ENCODE assay signal across 31 mouse cellular contexts in the genomic region with DNA sequence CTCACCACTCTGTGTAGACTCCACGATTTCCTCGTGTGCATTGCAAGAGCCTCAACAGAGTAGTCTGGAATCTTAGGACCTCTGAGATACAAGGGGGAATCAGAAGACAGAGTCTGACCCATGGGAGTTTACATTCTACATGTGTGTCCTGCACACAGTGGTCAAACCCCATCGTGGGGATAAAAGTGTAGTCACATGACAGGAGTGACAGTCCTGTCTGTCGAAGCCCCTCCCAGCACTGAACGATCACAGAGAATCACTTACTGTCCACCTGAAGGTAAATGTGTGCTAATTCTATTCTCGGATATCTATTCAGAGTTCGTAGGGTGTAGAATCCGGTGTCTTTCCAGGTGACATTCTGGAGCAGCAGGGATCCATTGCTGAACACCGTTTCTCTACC. TPM values are rescaled to one million over a fixed set of nuclear protein-coding genes. Genes with fewer than 3 reads are reported as not detected.
DNase-seq lines count a peak whose midpoint lies in the region; ATAC-seq and TF ChIP-seq lines count a peak whose summit lies in the region.
"Had no signal": no experiment of that assay in that cellular context is flagged by ENCODE, and none has a peak within 500 bp of the region (broad histone marks: within the 10 kb centered on the region; RNA-seq: fewer than 3 reads in every experiment).

No protein-coding gene starts in this region.

- H3K27me3 ChIP-seq in forebrain, embryonic 10.5 days (ENCODE audit: poor library complexity, severe bottlenecking) = no peaks in the 10 kb centered on the region
- H3K27me3 ChIP-seq in forebrain, embryonic 11.5 days (ENCODE audit: control insufficient read depth, insufficient read depth, low read length) = no peaks in the 10 kb centered on the region
- no peaks in the 10 kb centered on the region for H3K27me3 ChIP-seq in liver, postnatal 0 days (ENCODE audit: insufficient read depth, low read length)
- H3K27me3 ChIP-seq in liver, embryonic 12.5 days (replicated peaks) = no peaks in the 10 kb centered on the region
- H3K27me3 ChIP-seq in limb, embryonic 10.5 days (ENCODE audit: low read depth, poor library complexity, severe bottlenecking) = no peaks in the 10 kb centered on the region
- H3K27me3 ChIP-seq: embryonic facial prominence, embryonic 12.5 days; embryonic facial prominence, embryonic 15.5 days; forebrain, embryonic 13.5 days; hindbrain, embryonic 13.5 days; intestine, embryonic 15.5 days had no signal

- no peak for ATAC-seq in forebrain, embryonic 11.5 days (replicated peaks; ENCODE audit: low FRiP score)
- no peak for ATAC-seq in liver, postnatal 0 days
- no peak for ATAC-seq in liver, embryonic 12.5 days
- ATAC-seq: forebrain, embryonic 13.5 days; forebrain, embryonic 16.5 days; hindbrain, embryonic 16.5 days; intestine, embryonic 15.5 days had no signal

- TF ChIP-seq CTCF in liver, postnatal 0 days (IDR thresholded peaks at IDR 0.05; ENCODE audit: low read depth) = no peak

- no peak overlapping the region for H3K9ac ChIP-seq in forebrain, embryonic 11.5 days (ENCODE audit: low read length)
- no peak overlapping the region for H3K9ac ChIP-seq in liver, postnatal 0 days (replicated peaks)
- H3K9ac ChIP-seq in liver, embryonic 12.5 days = no peak overlapping the region
- H3K9ac ChIP-seq: embryonic facial prominence, embryonic 12.5 days; embryonic facial prominence, embryonic 15.5 days; forebrain, embryonic 13.5 days; hindbrain, embryonic 13.5 days; intestine, embryonic 15.5 days had no signal

- DNase-seq in forebrain, embryonic 10.5 days (ENCODE audit: extremely low spot score, low spot score) = peak; percentile 6
- DNase-seq in forebrain, embryonic 11.5 days (ENCODE audit: low spot score) = no peak
- DNase-seq in liver, postnatal 0 days = peak; percentile 5
- peak; percentile 7 for DNase-seq in limb, embryonic 10.5 days (ENCODE audit: low spot score)
- no peak for DNase-seq in left cerebral cortex, postnatal 36 days (ENCODE audit: low spot score in 2 of 2)
- DNase-seq: adrenal gland, adult 2 months; adrenal gland, postnatal 14 days; cerebellum, adult 11 months; cerebellum, adult 2 months; cerebellum, adult 9-11 months; cerebellum, postnatal 25 days; gastrocnemius, postnatal 10 days; heart, adult 18-20 months; heart, postnatal 36 days had no signal

- H3K4me1 ChIP-seq in forebrain, embryonic 10.5 days = no peaks in the 10 kb centered on the region
- H3K4me1 ChIP-seq in forebrain, embryonic 11.5 days (replicated peaks; ENCODE audit: control insufficient read depth, insufficient read depth, low read length) = no peaks in the 10 kb centered on the region
- no peaks in the 10 kb centered on the region for H3K4me1 ChIP-seq in liver, postnatal 0 days (ENCODE audit: insufficient read depth)
- no peaks in the 10 kb centered on the region for H3K4me1 ChIP-seq in liver, embryonic 12.5 days
- no peaks in the 10 kb centered on the region for H3K4me1 ChIP-seq in limb, embryonic 10.5 days
- H3K4me1 ChIP-seq: embryonic facial prominence, embryonic 12.5 days; embryonic facial prominence, embryonic 15.5 days; forebrain, embryonic 13.5 days; hindbrain, embryonic 10.5 days; hindbrain, embryonic 13.5 days; intestine, embryonic 15.5 days had no signal

- no peaks in the 10 kb centered on the region for H3K36me3 ChIP-seq in forebrain, embryonic 10.5 days (replicated peaks)
- no peaks in the 10 kb centered on the region for H3K36me3 ChIP-seq in forebrain, embryonic 11.5 days (ENCODE audit: control insufficient read depth, insufficient read depth, low read length)
- H3K36me3 ChIP-seq in liver, postnatal 0 days (replicated peaks; ENCODE audit: insufficient read depth, low read length) = no peaks in the 10 kb centered on the region
- H3K36me3 ChIP-seq in liver, embryonic 12.5 days = no peaks in the 10 kb centered on the region
- no peaks in the 10 kb centered on the region for H3K36me3 ChIP-seq in limb, embryonic 10.5 days
- H3K36me3 ChIP-seq: embryonic facial prominence, embryonic 12.5 days; embryonic facial prominence, embryonic 15.5 days; hindbrain, embryonic 10.5 days; hindbrain, embryonic 13.5 days; intestine, embryonic 15.5 days had no signal

- H3K4me2 ChIP-seq in forebrain, embryonic 11.5 days (ENCODE audit: low read depth, low read length, severe bottlenecking) = no peak overlapping the region
- H3K4me2 ChIP-seq in liver, postnatal 0 days (ENCODE audit: low read depth, low read length) = no peak overlapping the region
- no peak overlapping the region for H3K4me2 ChIP-seq in liver, embryonic 12.5 days
- H3K4me2 ChIP-seq: embryonic facial prominence, embryonic 12.5 days; embryonic facial prominence, embryonic 15.5 days; forebrain, embryonic 13.5 days; heart, embryonic 11.5 days; hindbrain, embryonic 13.5 days; intestine, embryonic 15.5 days had no signal

- 87% methylated on average over 9 of the region's 9 CpGs for WGBS in forebrain, embryonic 10.5 days
- WGBS in forebrain, embryonic 11.5 days = 84% methylated on average over 9 of the region's 9 CpGs
- WGBS in liver, postnatal 0 days (ENCODE audit: insufficient replicate concordance) = 74% methylated on average over 9 of the region's 9 CpGs
- whole genome bisulfite sequencing in liver, embryonic 12.5 days (ENCODE audit: insufficient replicate concordance) = 71% methylated on average over 9 of the region's 9 CpGs
- 88% methylated on average over 9 of the region's 9 CpGs for WGBS in limb, embryonic 10.5 days

- no peak overlapping the region for H3K4me3 ChIP-seq in forebrain, embryonic 10.5 days
- no peak overlapping the region for H3K4me3 ChIP-seq in forebrain, embryonic 11.5 days (ENCODE audit: low read depth, low read length)
- H3K4me3 ChIP-seq in liver, postnatal 0 days (ENCODE audit: low read depth, low read length) = no peak overlapping the region
- H3K4me3 ChIP-seq in liver, embryonic 12.5 days = no peak overlapping the region
- H3K4me3 ChIP-seq in limb, embryonic 10.5 days = no peak overlapping the region
- H3K4me3 ChIP-seq: embryonic facial prominence, embryonic 12.5 days; embryonic facial prominence, embryonic 15.5 days; forebrain, embryonic 13.5 days; hindbrain, embryonic 10.5 days; hindbrain, embryonic 13.5 days; intestine, embryonic 15.5 days had no signal

- TF ChIP-seq EP300 in liver, postnatal 0 days (IDR thresholded peaks at IDR 0.05; ENCODE audit: low read depth) = no peak

- no peaks in the 10 kb centered on the region for H3K9me3 ChIP-seq in forebrain, embryonic 10.5 days
- no peaks in the 10 kb centered on the region for H3K9me3 ChIP-seq in forebrain, embryonic 11.5 days (ENCODE audit: control insufficient read depth, low read length)
- H3K9me3 ChIP-seq in liver, postnatal 0 days (ENCODE audit: low read length) = no peaks in the 10 kb centered on the region
- H3K9me3 ChIP-seq in liver, embryonic 12.5 days (replicated peaks) = no peaks in the 10 kb centered on the region
- H3K9me3 ChIP-seq in limb, embryonic 10.5 days (replicated peaks) = no peaks in the 10 kb centered on the region
- H3K9me3 ChIP-seq: embryonic facial prominence, embryonic 12.5 days; embryonic facial prominence, embryonic 15.5 days; forebrain, embryonic 13.5 days; hindbrain, embryonic 10.5 days; hindbrain, embryonic 13.5 days; intestine, embryonic 15.5 days had no signal

- intact Hi-C loops in left cerebral cortex, postnatal 36 days (cut with DNase I) = no loop called here

- no peak overlapping the region for H3K27ac ChIP-seq in forebrain, embryonic 10.5 days
- H3K27ac ChIP-seq in forebrain, embryonic 11.5 days (ENCODE audit: low read depth, low read length) = no peak overlapping the region
- H3K27ac ChIP-seq in liver, postnatal 0 days (ENCODE audit: low read depth) = no peak overlapping the region
- H3K27ac ChIP-seq in liver, embryonic 12.5 days = no peak overlapping the region
- H3K27ac ChIP-seq in limb, embryonic 10.5 days = no peak overlapping the region
- H3K27ac ChIP-seq: embryonic facial prominence, embryonic 12.5 days; embryonic facial prominence, embryonic 15.5 days; forebrain, embryonic 13.5 days; hindbrain, embryonic 10.5 days; hindbrain, embryonic 13.5 days; intestine, embryonic 15.5 days had no signal

RNA-seq across cellular contexts. Expression of gene Psg17, which starts 3.1 kb away (rescaled TPM):
- polyA plus RNA-seq in forebrain, embryonic 10.5 days (2016; fragmentation: Nextera tagmentation; extraction: Ambion mirVana) = 0.09 TPM in 1 of 2 replicates, not detected in the other
- not detected in 2 replicates for polyA plus RNA-seq in forebrain, embryonic 11.5 days (2014; fragmentation: Nextera tagmentation; extraction: Ambion mirVana)
- not detected in 2 replicates for polyA plus RNA-seq in liver, postnatal 0 days (2015; fragmentation: Nextera tagmentation; extraction: Ambion mirVana)
- 0.06 TPM in 1 of 2 replicates, not detected in the other for polyA plus RNA-seq in liver, embryonic 12.5 days (2016; fragmentation: Nextera tagmentation; extraction: Ambion mirVana)
- not detected in 2 replicates for polyA plus RNA-seq in limb, embryonic 10.5 days (2016; fragmentation: Nextera tagmentation; extraction: Ambion mirVana)
- not detected for total RNA-seq in left cerebral cortex, postnatal 36 days (2021)
- total RNA-seq: adrenal gland, adult 2 months; adrenal gland, postnatal 14 days; adrenal gland, postnatal 4 days; common myeloid progenitor, adult 5-6 weeks; ES-E14; gastrocnemius, adult 18-20 months; gastrocnemius, postnatal 10 days; gastrocnemius, postnatal 4 days; heart, adult 18-20 months; heart, postnatal 36 days had no signal
- polyA plus RNA-seq: adrenal gland, adult 2 months; embryonic facial prominence, embryonic 12.5 days; embryonic facial prominence, embryonic 15.5 days; forebrain, embryonic 13.5 days; forebrain, embryonic 16.5 days; heart, embryonic 14.5 days; heart, postnatal 0 days; hindbrain, embryonic 10.5 days; hindbrain, embryonic 13.5 days; hindbrain, embryonic 16.5 days had no signal

RNA-seq across cellular contexts. Expression of gene Psg19, which starts 20.0 kb away (rescaled TPM):
- polyA plus RNA-seq in forebrain, embryonic 10.5 days (2016; fragmentation: Nextera tagmentation; extraction: Ambion mirVana) = not detected in 2 replicates
- not detected in 2 replicates for polyA plus RNA-seq in forebrain, embryonic 11.5 days (2014; fragmentation: Nextera tagmentation; extraction: Ambion mirVana)
- polyA plus RNA-seq in liver, postnatal 0 days (2015; fragmentation: Nextera tagmentation; extraction: Ambion mirVana) = not detected in 2 replicates
- polyA plus RNA-seq in liver, embryonic 12.5 days (2016; fragmentation: Nextera tagmentation; extraction: Ambion mirVana) = not detected in 2 replicates
- polyA plus RNA-seq in limb, embryonic 10.5 days (2016; fragmentation: Nextera tagmentation; extraction: Ambion mirVana) = not detected in 2 replicates
- total RNA-seq in left cerebral cortex, postnatal 36 days (2021) = not detected
- total RNA-seq: adrenal gland, adult 2 months; adrenal gland, postnatal 14 days; adrenal gland, postnatal 4 days; common myeloid progenitor, adult 5-6 weeks; ES-E14; gastrocnemius, adult 18-20 months; gastrocnemius, postnatal 10 days; gastrocnemius, postnatal 4 days; heart, adult 18-20 months; heart, postnatal 36 days had no signal
- polyA plus RNA-seq: adrenal gland, adult 2 months; embryonic facial prominence, embryonic 12.5 days; embryonic facial prominence, embryonic 15.5 days; forebrain, embryonic 13.5 days; forebrain, embryonic 16.5 days; heart, embryonic 11.5 days; heart, embryonic 14.5 days; heart, postnatal 0 days; hindbrain, embryonic 10.5 days; hindbrain, embryonic 13.5 days; hindbrain, embryonic 16.5 days; intestine, embryonic 15.5 days had no signal

RNA-seq across cellular contexts. Expression of gene Mill2, which starts 21.5 kb away (rescaled TPM):
- not detected in 2 replicates for polyA plus RNA-seq in forebrain, embryonic 10.5 days (2016; fragmentation: Nextera tagmentation; extraction: Ambion mirVana)
- 0.09 TPM in 1 of 2 replicates, not detected in the other for polyA plus RNA-seq in forebrain, embryonic 11.5 days (2014; fragmentation: Nextera tagmentation; extraction: Ambion mirVana)
- 0.17 and 0.36 TPM in 2 replicates for polyA plus RNA-seq in liver, postnatal 0 days (2015; fragmentation: Nextera tagmentation; extraction: Ambion mirVana)
- 0.07 and 0.10 TPM in 2 replicates for polyA plus RNA-seq in liver, embryonic 12.5 days (2016; fragmentation: Nextera tagmentation; extraction: Ambion mirVana)
- polyA plus RNA-seq in limb, embryonic 10.5 days (2016; fragmentation: Nextera tagmentation; extraction: Ambion mirVana) = not detected in 2 replicates
- 1 to 10 TPM; 1.2 to 3.0 TPM for total RNA-seq in left cerebral cortex, postnatal 36 days (2021)
- polyA plus RNA-seq: heart, embryonic 11.5 days had no signal

RNA-seq across cellular contexts. Expression of gene Pglyrp1, which starts 52.8 kb away (rescaled TPM):
- 0.93 and 1.0 TPM in 2 replicates for polyA plus RNA-seq in forebrain, embryonic 10.5 days (2016; fragmentation: Nextera tagmentation; extraction: Ambion mirVana)
- polyA plus RNA-seq in forebrain, embryonic 11.5 days (2014; fragmentation: Nextera tagmentation; extraction: Ambion mirVana) = 0.48 and 0.94 TPM in 2 replicates
- polyA plus RNA-seq in liver, postnatal 0 days (2015; fragmentation: Nextera tagmentation; extraction: Ambion mirVana) = 118 and 119 TPM in 2 replicates
- 8.9 and 10.0 TPM in 2 replicates for polyA plus RNA-seq in liver, embryonic 12.5 days (2016; fragmentation: Nextera tagmentation; extraction: Ambion mirVana)
- polyA plus RNA-seq in limb, embryonic 10.5 days (2016; fragmentation: Nextera tagmentation; extraction: Ambion mirVana) = 0.33 and 0.58 TPM in 2 replicates
- total RNA-seq in left cerebral cortex, postnatal 36 days (2021) = 10 to 100 TPM; 20.5 to 21.9 TPM

Comparison
In these comparisons a context has a peak if more than half of its experiments do, and no peak if none do; other contexts are left out.
1. DNase-seq: peak in forebrain, embryonic 10.5 days (single experiment), liver, postnatal 0 days (single experiment) and limb, embryonic 10.5 days (single experiment); none in forebrain, embryonic 11.5 days (single experiment) and left cerebral cortex, postnatal 36 days (0 of 2).